Mouse (Mus musculus) R1 (cell line): ENCODE data around the gene Gm44.

Experiments used
- DNase-seq: peaks from one replicate; pipeline ENCODE4 v3.0.0-alpha.2; 2018; ENCODE audit warnings: low read depth, low spot score

Gm44 gene

GRCm38 (mm10) chrX:90891842-90892241 is at the start of gene Gm44:
Gene Gm44, plus strand, starts transcription at chrX:90892142.
- DNase-seq = no peak

GRCm38 (mm10) chrX:90927989-90928388 is 36.0 kb downstream of the Gm44 start:
- peak; percentile 8 for DNase-seq

DNA sequence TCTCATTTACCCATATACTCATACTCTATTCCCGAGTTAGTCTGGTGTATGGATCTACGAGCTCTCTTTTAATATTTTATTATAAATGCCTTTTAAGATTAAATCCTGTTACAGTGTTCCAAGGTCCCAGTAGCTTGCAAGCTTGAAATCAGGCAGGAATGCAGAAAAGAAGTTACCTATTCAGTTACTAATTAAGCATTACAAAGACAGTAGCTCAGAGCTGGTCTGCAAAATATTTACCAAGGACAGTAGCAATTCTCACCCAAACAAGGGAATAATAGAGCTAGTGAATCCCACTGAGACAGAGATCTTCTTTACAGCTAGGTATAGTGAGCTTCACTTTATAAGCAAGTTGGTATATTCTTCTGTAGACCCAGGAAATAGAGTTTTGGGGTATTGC is 46.3 kb downstream of the Gm44 start:
- DNase-seq = peak; percentile 12
